Mouse (Mus musculus): ENCODE results near the gene Nme7. TPM values are rescaled to one million over a fixed set of nuclear protein-coding genes. Genes with fewer than 3 reads are reported as not detected.
A peak's percentile ranks its signal among the peaks of the same experiment; 100 is the strongest.

Nme7 gene
- total RNA-seq, 2 experiments from 2014 or later, result 21.3 to 43.8 TPM

GRCm38 (mm10) chr1:164319542-164320140, 15.7 kb downstream of the Nme7 start:
- ATAC-seq (replicated peaks; ENCODE audit: poor library complexity), result peak; percentile 60

DNA sequence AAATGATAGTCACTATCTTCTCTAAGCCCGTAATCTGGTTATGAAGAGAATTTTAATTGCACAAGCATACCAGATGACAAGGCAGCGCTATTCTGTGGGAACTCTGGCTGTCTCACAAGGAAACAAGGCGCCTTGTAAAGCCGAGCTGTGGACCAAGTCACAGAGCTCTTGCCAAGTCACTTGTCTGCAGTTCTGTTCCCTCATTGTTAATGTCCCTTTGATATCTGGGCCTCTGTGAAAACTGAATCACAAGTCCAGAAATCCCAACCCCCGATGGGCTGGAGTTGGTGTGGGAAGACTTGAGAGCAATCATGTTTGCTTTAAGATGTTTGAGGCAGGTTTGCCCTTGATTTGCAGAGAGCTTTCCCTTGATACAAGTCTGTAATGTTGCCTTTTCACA, 16.8 kb downstream of the Nme7 start:
- no peak for ATAC-seq (replicated peaks; ENCODE audit: poor library complexity)

GRCm38 (mm10) chr1:164321408-164321807, 17.5 kb downstream of the Nme7 start:
- no peak for ATAC-seq (replicated peaks; ENCODE audit: poor library complexity)

GRCm38 (mm10) chr1:164322987-164323650, 19.2 kb downstream of the Nme7 start:
- no peak for ATAC-seq (replicated peaks; ENCODE audit: poor library complexity)

DNA sequence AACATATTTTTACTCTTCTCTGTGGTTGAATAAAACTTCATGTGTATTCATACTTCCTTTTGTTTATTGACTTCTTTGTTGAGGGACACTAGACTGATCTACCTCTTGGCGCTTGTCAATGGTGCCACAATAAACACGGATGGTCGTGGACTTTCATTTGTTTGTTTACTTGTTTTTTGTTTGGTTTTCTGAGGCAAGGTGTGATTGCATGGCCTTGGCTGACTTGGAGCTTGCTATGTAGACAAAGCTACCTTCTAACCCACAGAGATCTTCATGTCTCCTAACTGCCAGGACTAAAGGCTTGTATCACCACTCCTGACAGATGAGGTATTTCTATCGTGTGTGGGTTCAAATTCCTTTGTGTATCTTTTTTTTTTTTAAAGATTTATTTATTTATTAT, 20.3 kb downstream of the Nme7 start:
- ATAC-seq (replicated peaks; ENCODE audit: poor library complexity), result no peak

GRCm38 (mm10) chr1:164324878-164325277, 21.0 kb downstream of the Nme7 start:
- ATAC-seq (replicated peaks; ENCODE audit: poor library complexity), result no peak

DNA sequence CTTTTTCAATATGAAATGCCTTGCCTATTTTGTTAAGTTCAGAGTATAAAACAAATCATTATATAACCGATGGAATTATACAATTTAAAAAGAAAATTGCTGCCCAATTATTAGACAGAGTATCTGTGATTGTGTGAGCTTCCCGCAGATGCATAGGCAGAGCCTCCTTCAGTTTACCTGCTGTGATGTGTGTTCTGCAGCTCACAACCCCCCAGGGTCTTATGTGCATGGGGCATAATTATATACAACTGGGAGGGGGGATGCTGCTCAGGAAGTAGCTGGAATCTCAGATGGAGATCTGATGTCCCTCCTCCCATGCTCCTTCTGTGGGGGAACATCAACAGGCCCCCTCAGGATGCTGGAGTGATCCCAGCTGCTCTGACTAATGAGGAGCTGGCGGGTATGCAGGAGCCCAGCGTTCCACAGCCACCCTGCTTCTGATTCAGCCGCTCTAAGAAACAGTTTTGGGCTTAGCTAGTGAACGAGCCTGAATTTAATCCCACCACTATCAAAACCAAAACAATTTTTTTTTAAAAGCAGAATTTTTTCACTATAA, 22.8 kb downstream of the Nme7 start:
- no peak for ATAC-seq (replicated peaks; ENCODE audit: poor library complexity)

DNA sequence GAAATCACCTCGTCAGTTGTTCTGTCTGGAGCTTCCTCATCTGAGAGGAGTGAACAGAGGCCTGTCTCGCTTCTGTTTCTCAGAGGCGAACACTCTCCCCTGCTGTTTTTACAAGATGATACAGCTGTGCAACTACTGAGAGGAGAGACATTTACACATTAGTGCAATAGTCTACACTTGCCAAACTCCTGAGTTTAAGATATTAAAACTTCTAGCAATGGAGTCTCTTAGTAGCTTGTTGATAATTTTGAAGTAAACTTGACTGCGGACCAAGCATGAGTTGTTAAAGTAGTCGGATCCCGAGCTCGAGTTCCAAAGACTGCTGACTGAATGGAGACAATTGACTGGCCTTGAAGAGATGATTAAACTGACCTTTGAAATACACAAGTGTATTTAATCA, 23.8 kb downstream of the Nme7 start:
- ATAC-seq (replicated peaks; ENCODE audit: poor library complexity), result no peak

DNA sequence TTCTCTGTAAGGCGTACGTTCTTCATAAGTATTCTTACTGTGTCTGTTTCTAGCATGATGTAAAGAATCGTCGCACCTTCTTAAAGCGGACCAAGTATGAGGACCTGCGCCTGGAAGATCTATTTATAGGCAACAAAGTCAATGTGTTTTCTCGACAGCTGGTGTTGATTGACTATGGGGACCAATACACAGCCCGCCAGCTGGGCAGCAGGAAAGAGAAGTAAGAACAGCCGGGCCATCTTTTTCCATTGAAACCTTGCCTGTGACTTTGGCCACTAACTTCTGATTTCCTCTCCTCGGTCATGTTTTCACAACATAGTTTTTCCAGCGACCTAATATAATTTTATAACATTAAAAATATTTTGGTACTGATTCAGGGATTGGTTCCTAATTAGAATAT, 28.6 kb downstream of the Nme7 start:
- no peak for ATAC-seq (replicated peaks; ENCODE audit: poor library complexity)

DNA sequence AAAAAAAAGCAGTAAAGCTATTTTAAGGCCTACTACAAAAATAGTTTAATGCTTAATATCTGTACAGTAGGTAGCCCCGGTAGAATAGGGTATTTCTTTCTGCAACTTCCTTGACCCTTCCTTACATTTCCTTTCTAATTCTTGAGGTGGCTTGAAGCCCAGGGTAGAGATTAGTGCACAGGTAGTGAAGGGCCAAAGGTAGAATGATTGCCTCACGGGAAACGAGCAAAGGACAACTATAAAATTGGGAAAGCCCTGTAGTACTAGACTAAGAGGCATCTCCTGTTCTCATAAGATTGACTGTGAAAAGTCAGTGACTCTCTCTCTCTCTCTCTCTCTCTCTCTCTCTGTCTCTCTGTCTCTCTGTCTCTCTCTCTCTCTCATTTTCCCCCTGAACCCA, 31.5 kb downstream of the Nme7 start:
- ATAC-seq (replicated peaks; ENCODE audit: poor library complexity), result no peak

DNA sequence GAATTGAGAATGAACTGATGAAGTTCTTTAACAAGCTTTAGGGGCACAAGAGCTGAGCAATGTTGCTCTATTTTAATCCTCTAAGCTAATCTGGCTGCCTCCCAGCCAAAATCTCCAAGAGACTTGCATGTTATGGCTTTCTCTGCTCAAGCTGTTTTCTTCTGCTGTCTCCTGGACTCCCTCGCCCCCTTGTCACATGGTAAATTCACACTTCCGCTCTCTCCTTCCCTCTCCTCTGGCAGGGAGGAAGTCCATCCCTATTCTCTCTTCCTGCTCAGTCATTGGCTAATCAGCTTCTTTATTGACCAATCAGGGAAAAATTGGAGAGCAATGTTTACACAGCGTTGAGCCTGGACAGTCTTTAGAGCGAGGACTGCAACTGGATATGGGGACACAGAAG, 31.9 kb downstream of the Nme7 start:
- no peak for ATAC-seq (replicated peaks; ENCODE audit: poor library complexity)

DNA sequence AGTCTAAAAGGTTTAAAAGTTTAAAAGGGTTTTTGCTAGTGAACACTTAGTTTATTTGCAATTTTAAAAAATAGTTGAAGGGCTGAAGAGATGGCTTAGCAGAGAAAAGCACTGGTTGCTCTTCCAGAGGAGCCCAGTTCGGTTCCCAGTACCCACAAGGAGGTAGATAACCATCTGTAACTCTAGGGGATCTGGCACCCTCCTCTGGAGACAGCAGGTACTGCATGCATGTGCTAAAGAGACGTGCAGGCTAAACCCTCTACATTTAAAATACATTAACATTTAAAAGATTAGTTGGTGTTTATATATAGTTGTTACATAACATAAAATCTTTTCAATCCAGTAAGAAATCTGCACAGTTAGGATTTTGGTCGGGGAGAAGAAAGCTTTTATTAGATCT, 38.2 kb downstream of the Nme7 start:
- peak; percentile 76 for ATAC-seq (replicated peaks; ENCODE audit: poor library complexity)

DNA sequence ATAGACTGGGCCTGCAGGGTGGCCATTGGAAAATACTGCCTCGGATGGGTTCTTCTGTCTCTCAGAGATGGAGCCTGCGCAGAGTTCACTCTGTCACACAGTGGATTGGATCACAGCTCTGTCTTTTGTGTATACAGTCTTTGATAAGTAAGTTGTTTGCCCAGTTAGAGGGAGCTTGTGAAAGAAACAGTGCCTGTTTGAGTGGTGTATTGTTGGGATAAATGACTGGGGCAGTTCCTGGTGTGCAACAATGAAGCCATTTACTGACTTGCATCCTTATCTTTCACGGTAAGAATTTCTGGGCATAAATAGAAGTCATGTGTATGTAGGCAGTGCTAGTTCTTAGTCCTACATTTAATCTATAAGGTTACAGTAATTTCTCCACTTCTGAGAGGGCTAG, 49.5 kb downstream of the Nme7 start:
- no peak for ATAC-seq (replicated peaks; ENCODE audit: poor library complexity)

GRCm38 (mm10) chr1:164357995-164358394, 54.1 kb downstream of the Nme7 start:
- no peak for ATAC-seq (replicated peaks; ENCODE audit: poor library complexity)

DNA sequence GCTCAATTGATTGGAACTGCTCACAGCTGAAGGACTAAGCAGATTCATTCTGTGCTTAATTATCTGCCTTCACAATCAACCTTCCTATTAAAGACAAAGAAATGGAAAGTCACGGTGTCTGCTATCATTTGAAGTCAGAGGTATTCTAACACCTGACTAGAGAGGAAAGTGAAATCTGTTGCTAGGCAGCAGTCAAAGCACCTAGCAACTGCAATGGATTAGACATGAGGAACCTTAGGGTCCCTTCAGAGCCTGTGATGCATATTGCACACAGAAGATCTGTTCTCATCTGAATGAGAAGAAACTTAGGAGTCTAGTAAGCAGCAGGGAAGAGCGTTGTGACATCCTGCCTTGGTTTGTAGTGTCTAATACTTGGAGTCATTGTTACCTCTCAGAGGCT, 58.1 kb downstream of the Nme7 start:
- no peak for ATAC-seq (replicated peaks; ENCODE audit: poor library complexity)

DNA sequence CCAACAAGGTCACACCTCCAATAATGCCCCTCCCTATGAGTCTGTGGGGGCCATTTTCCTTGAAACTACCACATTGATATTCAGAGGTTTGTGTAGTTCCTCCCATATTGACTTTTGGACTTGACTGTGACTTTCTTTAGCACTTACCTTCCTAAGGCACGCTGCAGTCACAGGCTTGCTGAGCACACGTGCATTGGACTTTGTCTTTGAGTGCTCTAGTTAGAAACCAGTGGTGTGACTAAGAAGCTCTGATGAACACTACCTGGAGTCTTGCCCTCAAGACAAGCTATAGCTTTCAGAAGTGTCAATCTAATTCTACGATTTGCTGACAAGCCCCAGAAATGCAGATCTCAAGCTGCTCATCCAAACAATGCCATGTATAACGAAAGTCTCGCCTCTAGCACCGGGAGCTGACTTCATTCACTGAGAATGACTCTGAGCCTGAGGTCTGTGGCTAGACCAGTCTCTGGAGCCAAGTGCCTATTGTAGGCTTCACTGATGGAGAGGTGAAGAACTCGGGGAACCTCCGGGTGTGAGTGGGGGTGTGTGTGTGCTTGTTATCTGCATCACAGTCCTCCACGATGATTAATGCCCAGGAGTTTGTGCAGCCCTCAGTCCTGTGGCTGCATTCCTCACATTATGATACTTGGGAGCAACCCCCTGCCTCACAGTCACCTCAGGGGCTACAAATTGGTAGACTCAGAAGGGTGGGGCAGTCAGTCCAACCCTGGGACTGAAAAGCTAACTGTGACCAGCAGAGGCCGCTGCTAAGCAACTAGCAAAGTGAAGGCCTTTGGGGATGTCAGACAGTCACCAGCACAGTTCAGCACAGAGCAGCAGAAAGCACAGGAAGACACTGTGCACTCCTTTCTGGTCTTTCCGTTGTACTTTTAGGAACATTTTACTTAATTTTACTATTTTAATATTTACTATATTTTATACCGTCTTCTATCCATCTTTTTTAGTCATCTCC, 62.5 kb downstream of the Nme7 start:
- peak; percentile 100 for ATAC-seq (replicated peaks; ENCODE audit: poor library complexity)

DNA sequence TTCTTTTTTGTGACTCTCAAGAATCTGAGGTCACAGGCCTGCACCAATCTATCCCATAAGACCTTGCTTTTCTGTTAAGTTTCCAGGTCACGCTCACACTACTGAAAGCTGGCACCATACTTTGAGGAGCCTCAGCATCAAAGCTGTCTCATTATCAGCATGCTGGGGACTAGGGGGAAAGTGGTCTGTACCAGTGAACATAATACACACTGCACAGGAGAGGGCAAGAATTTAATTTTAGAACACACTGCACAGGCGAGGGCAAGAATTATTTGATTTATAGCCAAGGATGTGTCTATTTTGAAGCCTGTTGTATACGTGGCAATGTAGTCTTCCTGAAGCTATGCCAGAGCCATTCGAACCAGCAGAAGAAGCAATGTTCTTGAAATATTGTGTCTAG, 64.2 kb downstream of the Nme7 start:
- ATAC-seq (replicated peaks; ENCODE audit: poor library complexity), result no peak

DNA sequence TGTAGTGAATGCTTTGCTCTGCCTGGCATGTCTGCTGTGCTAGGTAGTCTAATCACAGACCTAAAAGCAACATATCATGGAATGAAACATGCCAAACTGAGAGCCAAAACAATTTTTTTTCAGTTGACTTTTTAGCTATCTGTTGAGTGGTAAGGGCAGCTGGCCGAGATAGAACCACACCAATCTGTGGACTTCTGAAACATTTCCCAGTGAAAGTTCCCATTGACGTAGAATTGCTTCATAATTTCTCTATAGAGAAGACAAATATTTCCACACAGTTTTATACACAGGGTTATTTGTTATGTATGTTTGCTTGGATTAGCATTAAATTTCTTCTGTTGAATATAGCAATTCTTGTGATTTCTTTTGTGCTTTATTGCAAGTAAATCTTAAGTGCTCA, 65.9 kb downstream of the Nme7 start:
- ATAC-seq (replicated peaks; ENCODE audit: poor library complexity), result no peak

DNA sequence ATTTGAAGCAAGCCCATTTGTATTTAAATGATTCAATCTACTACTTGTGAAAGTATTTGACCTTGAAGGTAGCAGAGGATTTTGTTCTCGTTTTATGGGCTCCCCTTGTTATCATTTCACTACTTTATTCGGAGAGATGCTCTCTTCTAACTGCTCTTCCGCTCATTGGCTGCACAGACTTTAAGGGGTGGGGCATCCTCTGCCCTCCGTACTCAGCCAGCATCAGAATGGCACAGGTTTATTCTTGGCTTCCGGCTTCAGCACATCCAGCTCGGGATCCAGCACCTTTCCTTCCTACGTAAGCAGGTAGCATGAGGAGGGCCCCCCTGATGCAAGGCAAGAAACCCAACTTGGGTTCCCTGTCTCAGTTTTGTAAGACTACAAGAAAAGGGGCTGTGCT, 69.1 kb downstream of the Nme7 start:
- ATAC-seq (replicated peaks; ENCODE audit: poor library complexity), result no peak

DNA sequence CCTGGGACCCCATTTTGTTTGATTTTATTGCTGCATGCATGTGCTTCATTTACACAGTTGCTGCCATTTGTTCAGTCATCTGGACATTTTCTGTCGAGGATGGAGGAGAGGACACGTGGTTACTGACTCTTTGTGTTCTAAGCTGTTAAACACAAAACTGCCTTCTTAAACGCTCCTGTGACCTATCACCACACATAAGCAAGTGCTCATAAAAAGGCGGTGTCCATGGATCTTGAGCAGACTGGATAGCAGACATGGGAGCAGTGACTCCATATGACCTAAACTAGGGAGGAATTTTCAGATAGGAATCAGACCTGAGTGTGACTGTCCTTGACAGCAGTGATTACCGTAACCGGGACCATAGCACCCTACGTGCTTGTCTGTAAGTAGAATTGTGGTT, 70.1 kb downstream of the Nme7 start:
- no peak for ATAC-seq (replicated peaks; ENCODE audit: poor library complexity)

DNA sequence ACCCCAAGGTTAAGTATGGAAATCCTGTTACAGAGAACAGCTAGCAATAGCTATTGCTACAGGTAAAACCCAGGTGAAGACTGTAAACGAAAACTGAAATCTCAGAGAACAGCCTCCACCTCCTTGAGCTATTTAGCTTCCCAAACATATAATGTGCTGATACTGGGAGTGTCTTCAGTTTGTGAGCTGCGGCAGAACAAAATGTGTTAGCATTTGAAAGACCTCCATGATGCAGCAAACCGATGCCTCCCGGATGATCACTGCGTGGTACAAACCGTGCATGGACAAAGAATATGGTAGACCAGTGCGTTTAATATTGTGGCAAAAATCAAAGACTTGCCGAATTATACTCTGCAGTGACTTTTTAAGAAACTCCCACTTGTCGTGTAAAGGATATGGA, 71.7 kb downstream of the Nme7 start:
- ATAC-seq (replicated peaks; ENCODE audit: poor library complexity), result no peak
